Mouse (Mus musculus) testis, adult 2 months (tissue): ENCODE results near the gene Foxn3.

Source experiments
- CTCF ChIP-seq: fragments of 200-500 bp; IDR thresholded peaks from 2 replicates; pipeline ENCODE4 v1.5.1; 2012; ENCODE audit warnings: low read depth, mild to moderate bottlenecking, inconsistent platforms, low read length, moderate library complexity; ENCODE audit not compliant: control insufficient read depth, insufficient read depth, insufficient replicate concordance
- POLR2A ChIP-seq: fragments of 200-500 bp; IDR thresholded peaks from 2 replicates; pipeline ENCODE4 v1.6.1; 2012; ENCODE audit warnings: low read depth, mild to moderate bottlenecking, inconsistent platforms, low read length, moderate library complexity; ENCODE audit not compliant: control insufficient read depth

GRCm38 (mm10) chr12:99561333-99561766, 2.0 kb downstream of the Foxn3 start:
- TF ChIP-seq POLR2A: no peak
- no peak for TF ChIP-seq CTCF
